Mouse (Mus musculus): ENCODE data around the gene Zkscan16. TPM values are rescaled to one million over a fixed set of nuclear protein-coding genes. Genes with fewer than 3 reads are reported as not detected.

Gene Zkscan16
- total and polyA plus RNA-seq, 2 experiments from 2014 or later = 1.5 to 5.6 TPM

- Histone ChIP-seq H3K9me3 (ENCODE audit: low read length) (peaks cover 4% of the 10 kb centered on the region; the same call in 1 of the 2 replicates), H3K27ac (ENCODE audit: low read depth, low read length) (no peak overlapping the region), H3K36me3 (ENCODE audit: insufficient read depth) (no peaks in the 10 kb centered on the region), H3K9ac (no peak overlapping the region), H3K4me3 (ENCODE audit: low read depth, low read length) (no peak overlapping the region), H3K4me1 (ENCODE audit: insufficient read depth) (no peaks in the 10 kb centered on the region), H3K27me3 (ENCODE audit: insufficient read depth, low read length) (no peaks in the 10 kb centered on the region), H3K4me2 (ENCODE audit: low read depth) (no peak overlapping the region)
- DNase-seq = no peak
- TF ChIP-seq CTCF (IDR thresholded peaks at IDR 0.05; ENCODE audit: low read depth) = no peak
- ATAC-seq = no peak
- 56% methylated on average over 5 of the region's 5 CpGs for WGBS
These were observed 17.8 kb upstream of the Zkscan16 start for GRCm38 (mm10) chr4:58925664-58926063.

- DNase-seq = no peak
- ATAC-seq = no peak
- Histone ChIP-seq H3K4me1 (ENCODE audit: insufficient read depth) (no peaks in the 10 kb centered on the region), H3K4me3 (ENCODE audit: low read depth, low read length) (no peak overlapping the region), H3K9me3 (ENCODE audit: low read length) (peaks cover 4% of the 10 kb centered on the region; the same call in 1 of the 2 replicates), H3K4me2 (ENCODE audit: low read depth) (no peak overlapping the region), H3K27ac (ENCODE audit: low read depth, low read length) (no peak overlapping the region), H3K36me3 (ENCODE audit: insufficient read depth) (no peaks in the 10 kb centered on the region), H3K9ac (no peak overlapping the region), H3K27me3 (ENCODE audit: insufficient read depth, low read length) (no peaks in the 10 kb centered on the region)
- TF ChIP-seq CTCF (IDR thresholded peaks at IDR 0.05; ENCODE audit: low read depth) = no peak
- WGBS = 57% methylated on average over 2 of the region's 2 CpGs
These were observed 17.3 kb upstream of the Zkscan16 start for GRCm38 (mm10) chr4:58926120-58926519.

GRCm38 (mm10) chr4:58927661-58928060 lies 15.8 kb upstream of the Zkscan16 start:
- Histone ChIP-seq H3K27me3 (ENCODE audit: insufficient read depth, low read length) (no peaks in the 10 kb centered on the region), H3K9ac (no peak overlapping the region), H3K9me3 (ENCODE audit: low read length) (peaks cover 4% of the 10 kb centered on the region; the same call in 1 of the 2 replicates), H3K4me1 (ENCODE audit: insufficient read depth) (no peaks in the 10 kb centered on the region), H3K4me3 (ENCODE audit: low read depth, low read length) (no peak overlapping the region), H3K27ac (ENCODE audit: low read depth, low read length) (no peak overlapping the region), H3K36me3 (ENCODE audit: insufficient read depth) (no peaks in the 10 kb centered on the region), H3K4me2 (ENCODE audit: low read depth) (no peak overlapping the region)
- 65% methylated on average over 3 of the region's 3 CpGs for whole genome bisulfite sequencing
- no peak for DNase-seq
- ATAC-seq = no peak
- peak; percentile 33 for TF ChIP-seq CTCF (IDR thresholded peaks at IDR 0.05; ENCODE audit: low read depth)

GRCm38 (mm10) chr4:58932541-58932940 lies 10.9 kb upstream of the Zkscan16 start:
- no peaks in the 10 kb centered on the region for H3K9me3 ChIP-seq (ENCODE audit: low read length)
- H3K36me3 ChIP-seq (ENCODE audit: insufficient read depth) = no peaks in the 10 kb centered on the region
- H3K27me3 ChIP-seq (ENCODE audit: insufficient read depth, low read length) = no peaks in the 10 kb centered on the region
- no peak overlapping the region for H3K27ac ChIP-seq (ENCODE audit: low read depth, low read length)
- H3K4me3 ChIP-seq (ENCODE audit: low read depth, low read length) = no peak overlapping the region
- DNase-seq = no peak
- H3K4me1 ChIP-seq (ENCODE audit: insufficient read depth) = no peaks in the 10 kb centered on the region
- H3K9ac ChIP-seq = no peak overlapping the region
- no peak for ATAC-seq
- no peak for TF ChIP-seq CTCF (IDR thresholded peaks at IDR 0.05; ENCODE audit: low read depth)
- 94% methylated on average over 6 of the region's 6 CpGs for WGBS
- no peak overlapping the region for H3K4me2 ChIP-seq (ENCODE audit: low read depth)

- no peak overlapping the region for H3K4me3 ChIP-seq (ENCODE audit: low read depth, low read length)
- H3K36me3 ChIP-seq (ENCODE audit: insufficient read depth) = no peaks in the 10 kb centered on the region
- no peak overlapping the region for H3K4me2 ChIP-seq (ENCODE audit: low read depth)
- H3K27ac ChIP-seq (ENCODE audit: low read depth, low read length) = no peak overlapping the region
- ATAC-seq (no peak), DNase-seq (no peak)
- TF ChIP-seq CTCF (IDR thresholded peaks at IDR 0.05; ENCODE audit: low read depth) = no peak
- H3K9ac ChIP-seq = no peak overlapping the region
- no peaks in the 10 kb centered on the region for H3K4me1 ChIP-seq (ENCODE audit: insufficient read depth)
- 85% methylated on average over 4 of the region's 4 CpGs for WGBS
- H3K27me3 ChIP-seq (ENCODE audit: insufficient read depth, low read length) = no peaks in the 10 kb centered on the region
- H3K9me3 ChIP-seq (ENCODE audit: low read length) = no peaks in the 10 kb centered on the region
These were observed 9.1 kb upstream of the Zkscan16 start for GRCm38 (mm10) chr4:58934308-58934707.

GRCm38 (mm10) chr4:58934746-58935476 lies 8.5 kb upstream of the Zkscan16 start:
- no peak overlapping the region for H3K4me3 ChIP-seq (ENCODE audit: low read depth, low read length)
- no peaks in the 10 kb centered on the region for H3K27me3 ChIP-seq (ENCODE audit: insufficient read depth, low read length)
- no peak overlapping the region for H3K4me2 ChIP-seq (ENCODE audit: low read depth)
- no peak overlapping the region for H3K9ac ChIP-seq
- H3K9me3 ChIP-seq (ENCODE audit: low read length) = no peaks in the 10 kb centered on the region
- 44% methylated on average over 15 of the region's 15 CpGs for WGBS
- peak; percentile 62 for TF ChIP-seq CTCF (IDR thresholded peaks at IDR 0.05; ENCODE audit: low read depth)
- DNase-seq (peak; percentile 77), ATAC-seq (peak; percentile 99)
- no peak overlapping the region for H3K27ac ChIP-seq (ENCODE audit: low read depth, low read length)
- no peaks in the 10 kb centered on the region for H3K36me3 ChIP-seq (ENCODE audit: insufficient read depth)
- no peaks in the 10 kb centered on the region for H3K4me1 ChIP-seq (ENCODE audit: insufficient read depth)

GRCm38 (mm10) chr4:58935846-58936245 lies 7.6 kb upstream of the Zkscan16 start:
- H3K9me3 ChIP-seq (ENCODE audit: low read length) = no peaks in the 10 kb centered on the region
- no peaks in the 10 kb centered on the region for H3K4me1 ChIP-seq (ENCODE audit: insufficient read depth)
- DNase-seq (no peak), ATAC-seq (no peak)
- no peaks in the 10 kb centered on the region for H3K36me3 ChIP-seq (ENCODE audit: insufficient read depth)
- H3K9ac ChIP-seq = no peak overlapping the region
- no peak overlapping the region for H3K4me2 ChIP-seq (ENCODE audit: low read depth)
- no peak overlapping the region for H3K27ac ChIP-seq (ENCODE audit: low read depth, low read length)
- H3K4me3 ChIP-seq (ENCODE audit: low read depth, low read length) = no peak overlapping the region
- H3K27me3 ChIP-seq (ENCODE audit: insufficient read depth, low read length) = no peaks in the 10 kb centered on the region
- WGBS = 28% methylated on average over 3 of the region's 3 CpGs
- TF ChIP-seq CTCF (IDR thresholded peaks at IDR 0.05; ENCODE audit: low read depth) = no peak

Data from forebrain, postnatal 0 days (tissue).